Mouse (Mus musculus) hindbrain, embryonic 16.5 days (tissue): ENCODE results near the gene Khdc1a. TPM values are rescaled to one million over a fixed set of nuclear protein-coding genes. Genes with fewer than 3 reads are reported as not detected.
"Not testable (repeated sequence)": the region's sequence is repeated elsewhere in the genome, so short reads cannot be mapped to it uniquely, and the experiment has no call there.

Experiments used
- ATAC-seq: fragments of 200-750 bp; cut with Nextera tagmentation; 2 replicates; pipeline ENCODE4 v1.8.0; 2017; ENCODE audit warnings: moderate TSS enrichment, moderate library complexity
- H3K27ac ChIP-seq: fragments of 300-500 bp; sonication (generic); 2 replicates; pipeline ENCODE4 v1.5.1; 2014; ENCODE audit warnings: low read depth, mild to moderate bottlenecking, control low read depth, low read length, moderate library complexity
- H3K27me3 ChIP-seq: fragments of 300-500 bp; sonication (generic); replicated peaks from 2 replicates; pipeline ENCODE4 v1.6.1; 2014; ENCODE audit warnings: low read length; ENCODE audit not compliant: control insufficient read depth, insufficient read depth
- H3K36me3 ChIP-seq: fragments of 300-500 bp; sonication (generic); 2 replicates; pipeline ENCODE4 v1.6.1; 2014; ENCODE audit warnings: mild to moderate bottlenecking, low read length, moderate library complexity, mixed read lengths; ENCODE audit not compliant: control insufficient read depth, insufficient read depth
- H3K4me1 ChIP-seq: fragments of 300-500 bp; sonication (generic); 2 replicates; pipeline ENCODE4 v1.6.1; 2014; ENCODE audit warnings: low read depth, low read length; ENCODE audit not compliant: control insufficient read depth, insufficient read depth
- H3K4me2 ChIP-seq: fragments of 300-500 bp; sonication (generic); 2 replicates; pipeline ENCODE4 v1.6.1; 2014; ENCODE audit warnings: mild to moderate bottlenecking, low read length, control low read depth, moderate library complexity
- H3K4me3 ChIP-seq: fragments of 300-500 bp; sonication (generic); 2 replicates; pipeline ENCODE4 v1.5.1; 2014; ENCODE audit warnings: mild to moderate bottlenecking, low read length, control low read depth, moderate library complexity
- H3K9ac ChIP-seq: fragments of 300-500 bp; sonication (generic); 2 replicates; pipeline ENCODE4 v1.6.1; 2014; ENCODE audit warnings: low read depth, mild to moderate bottlenecking, control low read depth, low read length, moderate library complexity
- H3K9me3 ChIP-seq: fragments of 300-500 bp; sonication (generic); 2 replicates; pipeline ENCODE4 v1.6.1; 2014; ENCODE audit warnings: mild to moderate bottlenecking, low read length, moderate library complexity; ENCODE audit not compliant: control insufficient read depth
- WGBS: fragments of 180-500 bp; shearing (Covaris S2); extraction: QIAGEN DNeasy Blood & Tissue Kit; methylation state at CpG from one replicate; pipeline ENCODE4 v1.1.7; 2014; 5-methylcytosine and 5-hydroxymethylcytosine counted together
- polyA plus RNA-seq: library from polyadenylated mRNA; unstranded; fragments of >200 nt; fragmentation: Nextera tagmentation; extraction: Ambion mirVana; gene quantifications from 2 replicates; pipeline ENCODE4 v1.2.1, GENCODE M21; 2015

Gene Khdc1a
- polyA plus RNA-seq, 1 experiment from 2014 or later: not detected

- H3K4me1 ChIP-seq, H3K9ac ChIP-seq, H3K27ac ChIP-seq, H3K4me3 ChIP-seq, ATAC-seq, H3K9me3 ChIP-seq, H3K36me3 ChIP-seq, H3K4me2 ChIP-seq, H3K27me3 ChIP-seq: not testable (repeated sequence)
- 87% methylated on average over 5 of the region's 5 CpGs for WGBS
These were observed 29.2 kb upstream of the Khdc1a start for GRCm38 (mm10) chr1:21320271-21320670.

DNA sequence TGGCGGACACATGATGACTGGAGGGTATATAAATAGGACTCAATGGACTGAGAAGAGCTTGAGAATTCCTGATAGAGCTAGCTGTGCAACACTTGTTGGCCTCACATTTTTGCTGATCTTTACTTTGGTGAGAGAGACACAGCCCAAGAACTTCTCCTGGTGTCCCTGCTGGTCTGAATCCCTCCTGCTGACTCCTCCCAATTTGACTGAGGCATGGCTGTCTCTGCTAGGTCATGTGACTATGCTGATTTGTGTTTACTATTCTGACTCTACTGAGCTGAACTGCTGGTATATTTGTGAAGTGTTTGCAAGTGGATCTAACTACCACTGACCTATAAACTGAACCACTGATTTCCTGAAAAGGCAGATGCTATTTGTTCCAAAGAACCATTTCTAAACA lies 27.8 kb upstream of the Khdc1a start:
- Histone ChIP-seq H3K4me2 (no peak overlapping the region), H3K4me1 (no peaks in the 10 kb centered on the region), H3K9me3 (no peaks in the 10 kb centered on the region), H3K36me3 (no peaks in the 10 kb centered on the region), H3K27ac (no peak overlapping the region), H3K27me3 (no peaks in the 10 kb centered on the region), H3K9ac (no peak overlapping the region), H3K4me3 (no peak overlapping the region)
- no peak for ATAC-seq
- WGBS: 96% methylated on average over 1 of the region's 1 CpGs

GRCm38 (mm10) chr1:21323996-21324574 lies 25.4 kb upstream of the Khdc1a start:
- Histone ChIP-seq H3K4me1 (no peaks in the 10 kb centered on the region), H3K4me3 (no peak overlapping the region), H3K9ac (no peak overlapping the region), H3K36me3 (no peaks in the 10 kb centered on the region), H3K4me2 (no peak overlapping the region), H3K27me3 (no peaks in the 10 kb centered on the region), H3K9me3 (no peaks in the 10 kb centered on the region), H3K27ac (no peak overlapping the region)
- WGBS: 24% methylated on average over 1 of the region's 1 CpGs
- ATAC-seq: peak; percentile 64

DNA sequence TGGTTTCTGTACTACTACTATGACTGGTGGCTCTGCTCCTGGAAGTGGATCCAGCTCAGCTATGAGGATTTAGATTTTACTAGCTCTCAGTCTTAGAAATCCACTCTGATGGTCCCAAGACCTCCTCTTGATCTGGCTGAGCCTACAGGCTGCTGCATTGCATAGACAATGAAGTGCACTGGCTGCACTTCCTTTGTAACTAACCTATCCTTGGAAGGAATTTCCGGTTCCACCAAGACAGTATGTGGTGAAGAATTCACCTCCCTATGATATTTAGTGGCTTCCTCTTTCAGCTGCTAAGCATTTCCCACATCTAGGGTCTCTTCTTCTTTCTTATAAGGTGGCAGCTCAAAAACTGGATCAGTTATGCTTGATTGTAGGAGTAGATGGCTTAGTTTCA lies 24.8 kb upstream of the Khdc1a start:
- H3K4me3 ChIP-seq: no peak overlapping the region
- H3K36me3 ChIP-seq: no peaks in the 10 kb centered on the region
- H3K27me3 ChIP-seq: no peaks in the 10 kb centered on the region
- H3K4me2 ChIP-seq: no peak overlapping the region
- H3K4me1 ChIP-seq: no peaks in the 10 kb centered on the region
- H3K9me3 ChIP-seq: no peaks in the 10 kb centered on the region
- WGBS: 83% methylated on average over 1 of the region's 1 CpGs
- no peak for ATAC-seq
- no peak overlapping the region for H3K9ac ChIP-seq
- no peak overlapping the region for H3K27ac ChIP-seq

DNA sequence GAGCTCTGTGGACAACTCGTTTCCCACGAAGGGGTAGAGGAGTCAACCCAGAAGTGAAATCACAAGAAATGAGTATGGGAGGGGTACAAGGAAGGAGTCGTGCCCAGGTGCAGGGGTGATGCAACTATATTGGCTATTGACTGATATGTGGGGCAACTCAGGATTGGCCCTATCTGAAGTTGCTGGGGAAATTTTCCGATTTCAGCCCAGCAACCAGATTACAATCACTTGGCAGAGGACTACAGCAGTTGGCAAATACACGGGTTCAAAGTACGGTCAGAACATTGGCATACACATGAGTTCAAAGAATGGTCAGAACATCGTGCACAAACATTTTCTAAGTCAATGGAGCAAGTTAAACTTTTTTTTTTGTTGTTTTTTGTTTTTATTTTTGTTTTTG lies 22.7 kb upstream of the Khdc1a start:
- Histone ChIP-seq H3K4me2 (no peak overlapping the region), H3K9me3 (no peaks in the 10 kb centered on the region), H3K27me3 (no peaks in the 10 kb centered on the region), H3K27ac (no peak overlapping the region), H3K9ac (no peak overlapping the region), H3K4me3 (no peak overlapping the region), H3K4me1 (no peaks in the 10 kb centered on the region), H3K36me3 (no peaks in the 10 kb centered on the region)
- 94% methylated on average over 7 of the region's 7 CpGs for WGBS
- no peak for ATAC-seq

GRCm38 (mm10) chr1:21331161-21331560 lies 18.3 kb upstream of the Khdc1a start:
- H3K36me3 ChIP-seq, H3K4me1 ChIP-seq, H3K27ac ChIP-seq, ATAC-seq, H3K4me2 ChIP-seq, H3K27me3 ChIP-seq, H3K9ac ChIP-seq, H3K9me3 ChIP-seq, H3K4me3 ChIP-seq: not testable (repeated sequence)

GRCm38 (mm10) chr1:21333222-21333973 lies 16.0 kb upstream of the Khdc1a start:
- no peak for ATAC-seq
- no peaks in the 10 kb centered on the region for H3K27me3 ChIP-seq
- H3K9ac ChIP-seq: no peak overlapping the region
- H3K27ac ChIP-seq: no peak overlapping the region
- 85% methylated on average over 16 of the region's 16 CpGs for WGBS
- H3K4me1 ChIP-seq: no peaks in the 10 kb centered on the region
- no peak overlapping the region for H3K4me3 ChIP-seq
- H3K36me3 ChIP-seq: no peaks in the 10 kb centered on the region
- H3K9me3 ChIP-seq: no peaks in the 10 kb centered on the region
- H3K4me2 ChIP-seq: no peak overlapping the region

DNA sequence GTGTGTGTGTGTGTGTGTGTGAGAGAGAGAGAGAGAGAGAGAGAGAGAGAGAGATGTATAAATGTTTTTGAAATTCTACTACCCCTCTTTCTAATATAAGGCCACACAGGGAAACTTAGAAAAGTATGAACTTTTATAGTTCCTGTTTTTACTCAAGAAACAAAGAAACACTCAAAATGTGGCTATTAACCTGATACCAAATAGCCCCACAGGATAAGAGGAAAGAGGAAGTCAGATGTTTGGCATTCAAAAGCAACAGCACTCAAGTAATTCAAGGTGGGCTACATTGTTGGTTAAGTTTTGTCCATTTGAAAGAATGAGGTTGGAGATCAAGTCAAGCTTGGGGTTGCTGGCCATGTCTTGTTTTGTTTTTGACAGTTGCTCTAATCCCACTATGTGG lies 13.6 kb upstream of the Khdc1a start:
- Histone ChIP-seq H3K4me2 (no peak overlapping the region), H3K9me3 (no peaks in the 10 kb centered on the region), H3K9ac (no peak overlapping the region), H3K27ac (no peak overlapping the region), H3K36me3 (no peaks in the 10 kb centered on the region), H3K27me3 (no peaks in the 10 kb centered on the region), H3K4me1 (no peaks in the 10 kb centered on the region), H3K4me3 (no peak overlapping the region)
- no peak for ATAC-seq

- no peak overlapping the region for H3K4me2 ChIP-seq
- no peaks in the 10 kb centered on the region for H3K27me3 ChIP-seq
- no peaks in the 10 kb centered on the region for H3K36me3 ChIP-seq
- H3K9ac ChIP-seq: no peak overlapping the region
- no peak overlapping the region for H3K27ac ChIP-seq
- no peak for ATAC-seq
- no peaks in the 10 kb centered on the region for H3K4me1 ChIP-seq
- H3K9me3 ChIP-seq: no peaks in the 10 kb centered on the region
- H3K4me3 ChIP-seq: no peak overlapping the region
- WGBS: 100% methylated on average over 1 of the region's 1 CpGs
These were observed 8.7 kb upstream of the Khdc1a start for GRCm38 (mm10) chr1:21340745-21341144.
